Mouse (Mus musculus) cerebellum, adult 2 months (tissue): ENCODE measurements at regions not wholly inside any gene's neighbourhood (a gene's known extent, or its start where the extent isn't known, plus 50 kb on each side); places are given as distances from the start of the nearest gene placed in this dataset.

Experiments
- CTCF ChIP-seq: fragments of 200-500 bp; IDR thresholded peaks from 2 replicates; pipeline ENCODE4 v1.5.1; 2011; ENCODE audit warnings: low read depth, mild to moderate bottlenecking, control low read depth, low read length, moderate library complexity, borderline replicate concordance; ENCODE audit not compliant: insufficient read depth
- POLR2A ChIP-seq: fragments of 200-500 bp; IDR thresholded peaks from 2 replicates; pipeline ENCODE4 v1.6.1; 2011; ENCODE audit warnings: low read length, control low read depth, borderline replicate concordance; ENCODE audit not compliant: insufficient read depth

DNA sequence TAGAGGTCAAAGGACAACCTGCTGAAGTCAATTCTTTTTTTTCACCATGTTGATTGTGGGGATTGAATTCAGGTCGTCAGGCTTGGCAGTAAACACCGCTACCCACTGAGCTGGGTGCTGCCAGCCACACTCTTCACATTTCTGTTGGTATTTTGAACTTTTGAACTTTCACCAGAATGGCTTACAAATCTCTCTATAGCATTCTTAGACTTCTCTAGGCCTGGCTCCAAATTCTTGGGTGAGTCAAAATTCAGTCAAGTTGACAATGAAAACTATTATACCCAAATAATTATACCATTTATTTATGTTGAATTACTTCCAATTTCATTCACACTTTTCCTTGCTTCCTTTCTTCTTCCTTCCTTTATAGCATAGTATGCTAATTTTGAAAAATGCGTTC is 58.8 kb upstream of the 1700025G04Rik start:
- TF ChIP-seq CTCF, result no peak
- no peak for TF ChIP-seq POLR2A
